21 mouse cellular contexts compared by ENCODE assay signal in genomic region chr11:44340531-44340930, GRCm38 (mm10). TPM values are rescaled to one million over a fixed set of nuclear protein-coding genes. Genes with fewer than 3 reads are reported as not detected.
"Had no signal": no experiment of that assay in that cellular context is flagged by ENCODE, and none has a peak within 500 bp of the region (broad histone marks: within the 10 kb centered on the region; RNA-seq: fewer than 3 reads in every experiment).

No protein-coding gene starts in this region.

- DNase-seq: kidney, postnatal 14 days; lung, embryonic 14.5 days; lung, postnatal 10 days; lung, postnatal 4 days; midbrain, embryonic 14.5 days; right cerebral cortex, adult 18-20 months; right cerebral cortex, postnatal 25 days; thymus, postnatal 36 days had no signal

- H3K9ac ChIP-seq: limb, embryonic 15.5 days; liver, embryonic 12.5 days; lung, embryonic 14.5 days; neural tube, embryonic 15.5 days had no signal

- H3K4me2 ChIP-seq: limb, embryonic 15.5 days; liver, embryonic 12.5 days; lung, embryonic 14.5 days; neural tube, embryonic 15.5 days had no signal

- ATAC-seq: liver, embryonic 12.5 days had no signal

- H3K4me3 ChIP-seq: left cerebral cortex, adult 2 months; limb, embryonic 15.5 days; liver, embryonic 12.5 days; midbrain, embryonic 10.5 days; myocyte; neural tube, embryonic 15.5 days had no signal

- H3K9me3 ChIP-seq: limb, embryonic 15.5 days; liver, embryonic 12.5 days; midbrain, embryonic 10.5 days; neural tube, embryonic 15.5 days had no signal

- H3K27me3 ChIP-seq: limb, embryonic 15.5 days; liver, embryonic 12.5 days; neural tube, embryonic 15.5 days had no signal

- H3K27ac ChIP-seq: left cerebral cortex, adult 2 months; limb, embryonic 15.5 days; liver, embryonic 12.5 days; midbrain, embryonic 10.5 days; neural tube, embryonic 15.5 days had no signal

- H3K36me3 ChIP-seq: limb, embryonic 15.5 days; liver, embryonic 12.5 days; midbrain, embryonic 10.5 days; neural tube, embryonic 15.5 days had no signal

- H3K4me1 ChIP-seq: limb, embryonic 15.5 days; liver, embryonic 12.5 days; neural tube, embryonic 15.5 days had no signal

RNA-seq across cellular contexts. Expression of gene Il12b, which starts 59.3 kb away (rescaled TPM):
- total RNA-seq: layer of hippocampus, postnatal 25 days; left cerebral cortex, adult 2 months; left cerebral cortex, postnatal 14 days; megakaryocyte, adult 5-6 weeks had no signal
- polyA plus RNA-seq: liver, embryonic 16.5 days; lung, embryonic 14.5 days; midbrain, embryonic 10.5 days; myocyte; neural tube, embryonic 11.5 days; neural tube, embryonic 15.5 days; small intestine, adult 2 months; stomach, embryonic 16.5 days had no signal
